ENCODE assay signal across 1 mouse cellular context in the genomic region with DNA sequence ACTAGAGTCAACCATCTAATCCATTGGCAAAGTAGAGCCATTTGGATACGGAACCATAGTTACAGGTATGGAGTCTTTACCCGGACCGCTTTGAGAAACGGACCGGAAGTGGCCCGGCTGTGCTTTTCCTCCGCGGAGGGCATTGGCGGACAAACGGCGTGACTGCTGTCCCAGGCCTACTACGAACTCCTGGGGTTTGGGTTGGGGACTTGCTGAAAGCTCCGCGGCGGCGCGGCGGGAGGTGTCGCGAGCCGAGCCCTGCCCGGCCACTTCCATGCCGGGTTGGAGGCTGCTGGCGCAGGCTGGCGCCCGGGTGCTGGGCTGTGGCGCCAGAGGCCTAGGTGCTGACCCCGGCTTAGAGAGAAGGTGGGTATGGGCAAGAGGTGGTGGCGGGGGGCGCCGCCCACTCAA.
TF ChIP-seq lines count a peak whose summit lies in the region.

TSS of gene Mrpl3 (plus strand) at position 93 of the 411 bp plus-strand sequence.

TF ChIP-seq in CH12.LX, 34 proteins besides CTCF, POLR2A, EP300 and RAD21 (continued from another document):
- TF ChIP-seq ZC3H11A (IDR thresholded peaks at IDR 0.05; ENCODE audit: low read depth, low read length) = no peak
- TF ChIP-seq NELFE (IDR thresholded peaks at IDR 0.05; ENCODE audit: low read depth, low read length) = peak; percentile 60
- peak; percentile 91 for TF ChIP-seq TCF12 (IDR thresholded peaks at IDR 0.05; ENCODE audit: low read depth, low read length)
- TF ChIP-seq JUND (conservative IDR thresholded peaks at IDR 0.05; ENCODE audit: low read depth, low read length) = peak; percentile 58; the same call in 1 of the 2 replicates
- TF ChIP-seq KAT2A (IDR thresholded peaks at IDR 0.05; ENCODE audit: insufficient replicate concordance, low read length) = peak; percentile 92
- TF ChIP-seq CHD2 (IDR thresholded peaks at IDR 0.05; ENCODE audit: low read length) = peak; percentile 61; the same call in 1 of the 2 replicates
- TF ChIP-seq POLR2AphosphoS2 (IDR thresholded peaks at IDR 0.05; ENCODE audit: low read depth, low read length) = peak; percentile 70
- peak; percentile 34; the same call in 1 of the 2 replicates for TF ChIP-seq NRF1 (IDR thresholded peaks at IDR 0.05; ENCODE audit: low read depth, low read length)
- no peak for TF ChIP-seq JUN (IDR thresholded peaks at IDR 0.05; ENCODE audit: insufficient read depth, low read depth, low read length)
- TF ChIP-seq USF2 (conservative IDR thresholded peaks at IDR 0.05; ENCODE audit: low read depth, low read length) = no peak
- peak; percentile 71; the same call in 1 of the 2 replicates for TF ChIP-seq RCOR1 (conservative IDR thresholded peaks at IDR 0.05; ENCODE audit: low read depth, low read length)
- TF ChIP-seq MAZ (IDR thresholded peaks at IDR 0.05; ENCODE audit: low read depth, low read length) = no peak
- TF ChIP-seq MEF2A (IDR thresholded peaks at IDR 0.05; ENCODE audit: borderline replicate concordance, low read depth, low read length) = 0 out of 2 replicates have a peak, but pooled peaks have one; percentile 55
- no peak for TF ChIP-seq CHD1 (IDR thresholded peaks at IDR 0.05; ENCODE audit: low read depth, low read length)
- peak; percentile 92 for TF ChIP-seq TBP (conservative IDR thresholded peaks at IDR 0.05; ENCODE audit: low read depth, low read length)
- peak; percentile 67; the same call in 1 of the 2 replicates for TF ChIP-seq MYC (IDR thresholded peaks at IDR 0.05; ENCODE audit: low read depth, low read length)
- TF ChIP-seq GABPA (IDR thresholded peaks at IDR 0.05; ENCODE audit: insufficient replicate concordance, low read depth, low read length) = peak; percentile 21; the same call in 1 of the 2 replicates
- TF ChIP-seq SMC3 (IDR thresholded peaks at IDR 0.05; ENCODE audit: low read depth, low read length) = 0 out of 2 replicates have a peak, but pooled peaks have one; percentile 9
- TF ChIP-seq USF1 (IDR thresholded peaks at IDR 0.05; ENCODE audit: low read depth, low read length) = no peak; the same call in 1 of the 2 replicates
- peak; percentile 44; the same call in 1 of the 2 replicates for TF ChIP-seq ZMIZ1 (IDR thresholded peaks at IDR 0.05; ENCODE audit: low read depth, low read length)
- peak; percentile 72 for TF ChIP-seq IRF4 (IDR thresholded peaks at IDR 0.05; ENCODE audit: low read depth, low read length)
- no peak; the same call in 1 of the 2 replicates for TF ChIP-seq ZKSCAN1 (IDR thresholded peaks at IDR 0.05; ENCODE audit: borderline replicate concordance, low read depth, low read length)
- TF ChIP-seq SIN3A (IDR thresholded peaks at IDR 0.05; ENCODE audit: low read length) = peak; percentile 97
- TF ChIP-seq ELF1 (IDR thresholded peaks at IDR 0.05; ENCODE audit: low read depth, low read length) = peak; percentile 71
- no peak for TF ChIP-seq PAX5 (IDR thresholded peaks at IDR 0.05; ENCODE audit: low read length)
- TF ChIP-seq HCFC1 (IDR thresholded peaks at IDR 0.05; ENCODE audit: low read depth, low read length) = peak; percentile 98
- peak; percentile 29; the same call in 1 of the 2 replicates for TF ChIP-seq MAFK (IDR thresholded peaks at IDR 0.05; ENCODE audit: insufficient replicate concordance, low read length)
- peak; percentile 46; the same call in 1 of the 2 replicates for TF ChIP-seq BHLHE40 (IDR thresholded peaks at IDR 0.05; ENCODE audit: low read depth, low read length)
TF ChIP-seq in CH12.LX: peak in this region for 23.
